Mouse (Mus musculus): Measurements from ENCODE around the gene Fam217b. TPM values are rescaled to one million over a fixed set of nuclear protein-coding genes. Genes with fewer than 3 reads are reported as not detected.

Fam217b gene
- polyA plus RNA-seq, 1 experiment from 2014 or later, result 5.5 TPM

- H3K4me2 ChIP-seq (ENCODE audit: low read depth, low read length), result no peak overlapping the region
- H3K36me3 ChIP-seq (replicated peaks; ENCODE audit: control insufficient read depth, insufficient read depth, low read depth, low read length), result no peaks in the 10 kb centered on the region
- no peaks in the 10 kb centered on the region for H3K4me1 ChIP-seq (ENCODE audit: control insufficient read depth, insufficient read depth, low read length)
- no peak overlapping the region for H3K27ac ChIP-seq (replicated peaks; ENCODE audit: low read depth, low read length)
- H3K4me3 ChIP-seq (ENCODE audit: low read depth, low read length), result no peak overlapping the region
- no peak overlapping the region for H3K9ac ChIP-seq (replicated peaks; ENCODE audit: low read length)
- no peaks in the 10 kb centered on the region for H3K9me3 ChIP-seq (replicated peaks; ENCODE audit: control insufficient read depth, low read length)
- no peak for ATAC-seq (replicated peaks; ENCODE audit: insufficient number of reproducible peaks, low FRiP score, low TSS enrichment, low read depth)
- WGBS, result 83% methylated on average over 5 of the region's 5 CpGs
- no peak for DNase-seq (ENCODE audit: low spot score)
- H3K27me3 ChIP-seq (ENCODE audit: control insufficient read depth, insufficient read depth, low read length), result no peaks in the 10 kb centered on the region
Measured at GRCm38 (mm10) chr2:178427181-178427580, 12.9 kb downstream of the Fam217b start.

- 82% methylated on average over 9 of the region's 9 CpGs for WGBS
- H3K9me3 ChIP-seq (replicated peaks; ENCODE audit: control insufficient read depth, low read length), result no peaks in the 10 kb centered on the region
- H3K4me3 ChIP-seq (ENCODE audit: low read depth, low read length), result no peak overlapping the region
- no peak overlapping the region for H3K4me2 ChIP-seq (ENCODE audit: low read depth, low read length)
- H3K36me3 ChIP-seq (replicated peaks; ENCODE audit: control insufficient read depth, insufficient read depth, low read depth, low read length), result no peaks in the 10 kb centered on the region
- DNase-seq (ENCODE audit: low spot score) (no peak), ATAC-seq (replicated peaks; ENCODE audit: insufficient number of reproducible peaks, low FRiP score, low TSS enrichment, low read depth) (no peak)
- no peak overlapping the region for H3K9ac ChIP-seq (replicated peaks; ENCODE audit: low read length)
- no peak overlapping the region for H3K27ac ChIP-seq (replicated peaks; ENCODE audit: low read depth, low read length)
- no peaks in the 10 kb centered on the region for H3K27me3 ChIP-seq (ENCODE audit: control insufficient read depth, insufficient read depth, low read length)
- H3K4me1 ChIP-seq (ENCODE audit: control insufficient read depth, insufficient read depth, low read length), result no peaks in the 10 kb centered on the region
Measured at GRCm38 (mm10) chr2:178428183-178428582, 13.9 kb downstream of the Fam217b start.

GRCm38 (mm10) chr2:178428676-178429075, 14.4 kb downstream of the Fam217b start:
- H3K9ac ChIP-seq (replicated peaks; ENCODE audit: low read length), result no peak overlapping the region
- no peaks in the 10 kb centered on the region for H3K36me3 ChIP-seq (replicated peaks; ENCODE audit: control insufficient read depth, insufficient read depth, low read depth, low read length)
- no peaks in the 10 kb centered on the region for H3K4me1 ChIP-seq (ENCODE audit: control insufficient read depth, insufficient read depth, low read length)
- no peak overlapping the region for H3K4me3 ChIP-seq (ENCODE audit: low read depth, low read length)
- no peak overlapping the region for H3K27ac ChIP-seq (replicated peaks; ENCODE audit: low read depth, low read length)
- WGBS, result 92% methylated on average over 4 of the region's 4 CpGs
- H3K4me2 ChIP-seq (ENCODE audit: low read depth, low read length), result no peak overlapping the region
- no peaks in the 10 kb centered on the region for H3K27me3 ChIP-seq (ENCODE audit: control insufficient read depth, insufficient read depth, low read length)
- ATAC-seq (replicated peaks; ENCODE audit: insufficient number of reproducible peaks, low FRiP score, low TSS enrichment, low read depth) (no peak), DNase-seq (ENCODE audit: low spot score) (no peak)
- no peaks in the 10 kb centered on the region for H3K9me3 ChIP-seq (replicated peaks; ENCODE audit: control insufficient read depth, low read length)

GRCm38 (mm10) chr2:178429426-178429825, 15.1 kb downstream of the Fam217b start:
- no peak overlapping the region for H3K4me2 ChIP-seq (ENCODE audit: low read depth, low read length)
- H3K27me3 ChIP-seq (ENCODE audit: control insufficient read depth, insufficient read depth, low read length), result no peaks in the 10 kb centered on the region
- H3K9ac ChIP-seq (replicated peaks; ENCODE audit: low read length), result no peak overlapping the region
- H3K9me3 ChIP-seq (replicated peaks; ENCODE audit: control insufficient read depth, low read length), result no peaks in the 10 kb centered on the region
- DNase-seq (ENCODE audit: low spot score) (no peak), ATAC-seq (replicated peaks; ENCODE audit: insufficient number of reproducible peaks, low FRiP score, low TSS enrichment, low read depth) (no peak)
- no peaks in the 10 kb centered on the region for H3K36me3 ChIP-seq (replicated peaks; ENCODE audit: control insufficient read depth, insufficient read depth, low read depth, low read length)
- WGBS, result 85% methylated on average over 6 of the region's 6 CpGs
- no peak overlapping the region for H3K27ac ChIP-seq (replicated peaks; ENCODE audit: low read depth, low read length)
- H3K4me3 ChIP-seq (ENCODE audit: low read depth, low read length), result no peak overlapping the region
- no peaks in the 10 kb centered on the region for H3K4me1 ChIP-seq (ENCODE audit: control insufficient read depth, insufficient read depth, low read length)

GRCm38 (mm10) chr2:178430231-178430630, 15.9 kb downstream of the Fam217b start, which contains the start of gene Cdh26:
TSS of gene Cdh26 (plus strand) at chr2:178430531.
- Histone ChIP-seq H3K9ac (replicated peaks; ENCODE audit: low read length) (no peak within 1 kb of the TSS), H3K4me3 (ENCODE audit: low read depth, low read length) (no peak within 1 kb of the TSS), H3K27ac (replicated peaks; ENCODE audit: low read depth, low read length) (no peak within 1 kb of the TSS), H3K4me2 (ENCODE audit: low read depth, low read length) (no peak within 1 kb of the TSS), H3K9me3 (replicated peaks; ENCODE audit: control insufficient read depth, low read length) (no peaks in the 10 kb centered on the region), H3K27me3 (ENCODE audit: control insufficient read depth, insufficient read depth, low read length) (no peaks in the 10 kb centered on the region), H3K36me3 (replicated peaks; ENCODE audit: control insufficient read depth, insufficient read depth, low read depth, low read length) (no peaks in the 10 kb centered on the region), H3K4me1 (ENCODE audit: control insufficient read depth, insufficient read depth, low read length) (no peaks in the 10 kb centered on the region)
- 91% methylated on average over 4 of the region's 4 CpGs for WGBS
- ATAC-seq (replicated peaks; ENCODE audit: insufficient number of reproducible peaks, low FRiP score, low TSS enrichment, low read depth) (no peak), DNase-seq (ENCODE audit: low spot score) (no peak)

GRCm38 (mm10) chr2:178433495-178433894, 19.2 kb downstream of the Fam217b start:
- Histone ChIP-seq H3K27me3 (ENCODE audit: control insufficient read depth, insufficient read depth, low read length) (no peaks in the 10 kb centered on the region), H3K36me3 (replicated peaks; ENCODE audit: control insufficient read depth, insufficient read depth, low read depth, low read length) (no peaks in the 10 kb centered on the region), H3K4me1 (ENCODE audit: control insufficient read depth, insufficient read depth, low read length) (no peaks in the 10 kb centered on the region), H3K4me3 (ENCODE audit: low read depth, low read length) (no peak overlapping the region), H3K27ac (replicated peaks; ENCODE audit: low read depth, low read length) (no peak overlapping the region), H3K9me3 (replicated peaks; ENCODE audit: control insufficient read depth, low read length) (no peaks in the 10 kb centered on the region), H3K4me2 (ENCODE audit: low read depth, low read length) (no peak overlapping the region), H3K9ac (replicated peaks; ENCODE audit: low read length) (no peak overlapping the region)
- ATAC-seq (replicated peaks; ENCODE audit: insufficient number of reproducible peaks, low FRiP score, low TSS enrichment, low read depth), result no peak
- WGBS, result 77% methylated on average over 2 of the region's 2 CpGs
- no peak for DNase-seq (ENCODE audit: low spot score)

- no peaks in the 10 kb centered on the region for H3K4me1 ChIP-seq (ENCODE audit: control insufficient read depth, insufficient read depth, low read length)
- H3K27me3 ChIP-seq (ENCODE audit: control insufficient read depth, insufficient read depth, low read length), result no peaks in the 10 kb centered on the region
- no peaks in the 10 kb centered on the region for H3K9me3 ChIP-seq (replicated peaks; ENCODE audit: control insufficient read depth, low read length)
- DNase-seq (ENCODE audit: low spot score) (no peak), ATAC-seq (replicated peaks; ENCODE audit: insufficient number of reproducible peaks, low FRiP score, low TSS enrichment, low read depth) (no peak)
- 83% methylated on average over 2 of the region's 2 CpGs for WGBS
- H3K36me3 ChIP-seq (replicated peaks; ENCODE audit: control insufficient read depth, insufficient read depth, low read depth, low read length), result no peaks in the 10 kb centered on the region
- no peak overlapping the region for H3K4me2 ChIP-seq (ENCODE audit: low read depth, low read length)
- no peak overlapping the region for H3K4me3 ChIP-seq (ENCODE audit: low read depth, low read length)
- no peak overlapping the region for H3K9ac ChIP-seq (replicated peaks; ENCODE audit: low read length)
- no peak overlapping the region for H3K27ac ChIP-seq (replicated peaks; ENCODE audit: low read depth, low read length)
Measured at GRCm38 (mm10) chr2:178433903-178434302, 19.6 kb downstream of the Fam217b start.

GRCm38 (mm10) chr2:178437311-178437710, 23.0 kb downstream of the Fam217b start:
- Histone ChIP-seq H3K4me3 (ENCODE audit: low read depth, low read length) (no peak overlapping the region), H3K4me2 (ENCODE audit: low read depth, low read length) (no peak overlapping the region), H3K9ac (replicated peaks; ENCODE audit: low read length) (no peak overlapping the region), H3K4me1 (ENCODE audit: control insufficient read depth, insufficient read depth, low read length) (no peaks in the 10 kb centered on the region), H3K27me3 (ENCODE audit: control insufficient read depth, insufficient read depth, low read length) (no peaks in the 10 kb centered on the region), H3K9me3 (replicated peaks; ENCODE audit: control insufficient read depth, low read length) (no peaks in the 10 kb centered on the region), H3K36me3 (replicated peaks; ENCODE audit: control insufficient read depth, insufficient read depth, low read depth, low read length) (no peaks in the 10 kb centered on the region), H3K27ac (replicated peaks; ENCODE audit: low read depth, low read length) (no peak overlapping the region)
- DNase-seq (ENCODE audit: low spot score) (no peak), ATAC-seq (replicated peaks; ENCODE audit: insufficient number of reproducible peaks, low FRiP score, low TSS enrichment, low read depth) (no peak)
- 54% methylated on average over 9 of the region's 9 CpGs for WGBS
